Mouse (Mus musculus): Measurements from ENCODE around the gene Klhdc9.

Gene Klhdc9

GRCm38 (mm10) chr1:171360656-171361055 is at the start of gene Klhdc9:
Klhdc9 (minus strand) TSS chr1:171360798.
- in situ Hi-C loops (cut with MboI, MseI), result no loop called here

- in situ Hi-C loops (cut with MboI, MseI), result no loop called here
Measured at GRCm38 (mm10) chr1:171410231-171410630, 49.6 kb upstream of the Klhdc9 start.

- in situ Hi-C loops (cut with MboI, MseI), result no loop called here
Measured at GRCm38 (mm10) chr1:171407263-171407662, 46.7 kb upstream of the Klhdc9 start.

GRCm38 (mm10) chr1:171402991-171403390 is 42.4 kb upstream of the Klhdc9 start:
- in situ Hi-C loops (cut with MboI, MseI), result no loop called here

GRCm38 (mm10) chr1:171401821-171402220 is 41.2 kb upstream of the Klhdc9 start:
- in situ Hi-C loops (cut with MboI, MseI), result no loop called here

- in situ Hi-C loops (cut with MboI, MseI), result no loop called here
Measured at GRCm38 (mm10) chr1:171390101-171390500, 29.5 kb upstream of the Klhdc9 start.

GRCm38 (mm10) chr1:171388376-171389102 is 27.9 kb upstream of the Klhdc9 start, which contains the start of gene Arhgap30:
Arhgap30 (plus strand) TSS chr1:171388954.
- in situ Hi-C loops (cut with MboI, MseI), result no loop called here

- in situ Hi-C loops (cut with MboI, MseI), result no loop called here
Measured at GRCm38 (mm10) chr1:171387099-171387498, 26.5 kb upstream of the Klhdc9 start.

- in situ Hi-C loops (cut with MboI, MseI), result no loop called here
Measured at GRCm38 (mm10) chr1:171385171-171385570, 24.6 kb upstream of the Klhdc9 start.

- in situ Hi-C loops (cut with MboI, MseI), result no loop called here
Measured at GRCm38 (mm10) chr1:171384361-171384760, 23.8 kb upstream of the Klhdc9 start.

GRCm38 (mm10) chr1:171382096-171382620 is 21.6 kb upstream of the Klhdc9 start:
- in situ Hi-C loops (cut with MboI, MseI), result no loop called here

- in situ Hi-C loops (cut with MboI, MseI), result no loop called here
Measured at GRCm38 (mm10) chr1:171379935-171380599, 19.5 kb upstream of the Klhdc9 start.

GRCm38 (mm10) chr1:171378298-171378697 is 17.7 kb upstream of the Klhdc9 start:
- in situ Hi-C loops (cut with MboI, MseI), result no loop called here

GRCm38 (mm10) chr1:171375646-171376097 is 15.1 kb upstream of the Klhdc9 start:
- in situ Hi-C loops (cut with MboI, MseI), result no loop called here

GRCm38 (mm10) chr1:171373946-171374345 is 13.3 kb upstream of the Klhdc9 start:
- in situ Hi-C loops (cut with MboI, MseI), result no loop called here

- in situ Hi-C loops (cut with MboI, MseI), result no loop called here
Measured at GRCm38 (mm10) chr1:171372880-171373279, 12.3 kb upstream of the Klhdc9 start.

GRCm38 (mm10) chr1:171369845-171370556 is 9.4 kb upstream of the Klhdc9 start, which contains the start of gene Nectin4:
Nectin4 (plus strand) TSS chr1:171370099.
- in situ Hi-C loops (cut with MboI, MseI), result no loop called here

GRCm38 (mm10) chr1:171365934-171366333 is 5.3 kb upstream of the Klhdc9 start:
- in situ Hi-C loops (cut with MboI, MseI), result no loop called here

GRCm38 (mm10) chr1:171361106-171362103 is 807 bp upstream of the Klhdc9 start:
- in situ Hi-C loops (cut with MboI, MseI), result no loop called here

GRCm38 (mm10) chr1:171360253-171360652 is 345 bp downstream of the Klhdc9 start:
- in situ Hi-C loops (cut with MboI, MseI), result no loop called here

- in situ Hi-C loops (cut with MboI, MseI), result no loop called here
Measured at GRCm38 (mm10) chr1:171358421-171358820, 2.2 kb downstream of the Klhdc9 start.
